Mouse (Mus musculus) hindlimb bud, embryonic 11.5 days (tissue): ENCODE data around the gene Gm10666.
"Not testable (repeated sequence)": the region's sequence is repeated elsewhere in the genome, so short reads cannot be mapped to it uniquely, and the experiment has no call there.

Experiments used
- DNase-seq: peaks from one replicate; pipeline ENCODE4 v3.0.0-alpha.2; 2012; ENCODE audit warnings: low read depth, low spot score; ENCODE audit errors: extremely low spot score

The Gm10666 gene

GRCm38 (mm10) chr7:22134641-22135040, at the start of gene Gm10666:
Gm10666 (minus strand) TSS chr7:22134741.
- DNase-seq: not testable (repeated sequence)

- not testable (repeated sequence) for DNase-seq
Measured at GRCm38 (mm10) chr7:22163935-22164334, 29.4 kb upstream of the Gm10666 start, which contains the start of gene Vmn1r142. Vmn1r142 (minus strand) TSS chr7:22164035.

- not testable (repeated sequence) for DNase-seq
Measured at GRCm38 (mm10) chr7:22118145-22118544, 16.4 kb downstream of the Gm10666 start, which contains the start of gene Gm16451. Gm16451 (minus strand) TSS chr7:22118245.
